Mouse (Mus musculus): Measurements from ENCODE around the gene Smpd2.

The Smpd2 gene

DNA sequence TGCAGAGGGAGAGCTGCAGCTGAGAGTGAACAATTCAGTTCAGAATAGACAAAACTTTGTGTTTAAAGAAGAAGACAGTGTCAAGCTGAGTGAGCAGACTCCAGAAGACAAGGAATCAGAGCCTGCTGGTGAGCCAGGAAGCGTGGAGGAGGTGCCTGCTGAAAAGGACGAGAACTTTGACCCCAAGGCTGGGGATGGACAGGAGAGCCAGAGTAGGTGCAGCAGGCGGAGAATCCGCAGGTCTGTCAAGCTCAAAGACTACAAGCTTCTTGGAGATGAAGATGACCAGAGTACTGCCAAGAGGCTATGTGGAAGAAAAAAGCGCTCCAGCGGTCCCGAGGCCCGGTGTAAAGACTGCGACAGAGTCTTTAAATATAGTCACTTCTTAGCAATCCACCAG lies 38.5 kb downstream of the Smpd2 start:
- no peak for DNase-seq (ENCODE audit: low read depth)

DNA sequence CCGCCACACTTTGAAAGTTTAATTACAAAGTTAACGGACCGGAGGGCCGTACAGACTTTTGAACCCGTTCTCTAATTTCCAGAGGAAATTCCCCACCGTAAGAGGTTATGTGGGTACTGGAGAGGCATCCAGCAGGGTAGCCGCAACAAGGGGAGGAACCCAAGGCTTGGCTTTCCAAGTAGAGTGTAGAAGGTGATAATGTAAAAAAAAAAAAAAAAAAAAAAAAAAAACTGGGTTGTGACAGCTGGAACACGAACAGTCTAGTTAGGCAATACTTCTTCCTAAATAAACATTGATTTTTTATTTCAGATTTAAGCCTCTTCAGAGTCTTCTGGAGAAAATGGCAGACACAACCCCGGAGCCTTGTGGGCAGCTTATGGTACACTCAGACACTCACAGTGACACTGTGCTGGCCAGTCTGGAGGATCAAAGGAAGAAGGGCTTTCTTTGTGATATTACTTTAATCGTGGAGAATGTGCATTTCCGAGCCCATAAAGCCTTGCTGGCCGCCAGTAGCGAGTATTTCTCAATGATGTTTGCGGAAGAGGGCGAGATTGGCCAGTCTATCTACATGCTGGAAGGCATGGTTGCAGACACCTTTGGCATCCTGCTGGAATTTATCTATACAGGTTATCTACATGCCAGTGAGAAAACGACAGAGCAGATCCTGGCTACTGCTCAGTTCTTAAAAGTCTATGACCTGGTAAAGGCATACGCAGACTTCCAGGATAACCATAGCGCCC lies 39.2 kb downstream of the Smpd2 start:
- peak; percentile 18 for DNase-seq (ENCODE audit: low read depth)

DNA sequence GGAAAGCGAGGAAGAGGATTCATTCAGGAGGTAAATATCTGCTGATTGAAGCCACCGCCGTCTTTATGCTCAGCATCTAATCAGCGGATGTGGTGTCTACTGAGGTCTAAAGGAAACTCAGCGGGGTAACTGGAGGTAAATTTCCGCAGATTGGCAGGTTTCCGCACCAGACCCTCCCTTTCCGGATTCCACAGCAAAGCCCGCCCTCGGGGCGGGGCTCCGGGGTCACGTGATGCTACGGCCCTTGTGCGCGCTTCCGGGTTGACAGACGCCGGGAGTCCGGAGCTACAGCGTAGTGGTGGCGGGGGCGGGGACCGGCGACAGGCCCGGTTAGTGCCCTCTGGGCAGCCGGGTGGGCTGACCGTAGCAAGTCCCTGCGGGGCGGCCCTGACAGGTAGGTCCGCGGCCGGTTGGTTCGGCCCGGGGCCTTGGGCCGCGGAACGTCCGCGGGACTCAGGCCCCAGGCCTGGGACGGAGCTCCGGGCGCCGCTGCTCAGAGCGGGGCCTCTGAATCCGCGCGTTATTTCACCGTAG lies 40.0 kb downstream of the Smpd2 start, which contains the start of gene Zbtb24:
Zbtb24 (plus strand) TSS at position 247 of the 534 bp plus-strand sequence.
- peak; percentile 99 for DNase-seq (ENCODE audit: low read depth)

DNA sequence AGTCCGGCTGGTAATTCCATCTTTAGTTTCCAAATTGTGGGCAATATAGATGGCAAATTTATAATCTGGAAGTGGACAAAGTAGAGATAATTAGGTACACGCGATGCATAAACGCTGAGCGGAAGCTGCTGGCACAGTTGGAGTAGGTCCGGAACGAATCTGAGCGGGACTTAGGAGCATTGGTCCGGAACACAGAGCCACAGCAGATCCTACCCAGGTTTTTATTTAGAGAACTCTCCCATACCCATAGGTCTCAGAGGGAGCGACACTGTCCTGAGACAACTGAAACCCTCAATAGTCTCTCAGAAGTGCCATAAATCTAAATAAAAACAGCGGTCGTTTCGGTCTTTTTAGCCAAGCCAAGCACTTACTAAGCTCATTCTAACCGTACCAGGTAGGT lies 40.5 kb downstream of the Smpd2 start:
- DNase-seq (ENCODE audit: low read depth): no peak

DNA sequence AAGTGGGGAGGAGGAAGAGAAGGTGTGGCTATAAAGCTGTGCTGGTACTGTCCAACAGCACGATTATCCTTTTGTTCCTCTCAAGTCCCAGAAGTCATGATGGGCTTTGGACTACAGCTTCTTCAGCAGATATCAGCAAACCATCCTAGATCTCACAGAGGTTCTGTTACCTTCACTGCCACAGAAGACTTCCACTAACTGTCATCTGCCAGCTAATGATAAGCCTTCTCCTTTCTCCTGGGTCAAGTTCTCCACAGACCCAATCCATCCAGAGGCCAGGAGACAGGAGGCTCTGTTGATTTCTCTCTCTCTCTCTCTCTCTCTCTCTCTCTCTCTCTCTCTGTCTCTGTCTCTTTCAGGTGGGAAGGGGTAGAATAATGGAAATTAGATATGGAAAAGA lies 42.0 kb downstream of the Smpd2 start:
- no peak for DNase-seq (ENCODE audit: low read depth)
